Mouse (Mus musculus): ENCODE measurements around the gene Dpm1.

The Dpm1 gene

DNA sequence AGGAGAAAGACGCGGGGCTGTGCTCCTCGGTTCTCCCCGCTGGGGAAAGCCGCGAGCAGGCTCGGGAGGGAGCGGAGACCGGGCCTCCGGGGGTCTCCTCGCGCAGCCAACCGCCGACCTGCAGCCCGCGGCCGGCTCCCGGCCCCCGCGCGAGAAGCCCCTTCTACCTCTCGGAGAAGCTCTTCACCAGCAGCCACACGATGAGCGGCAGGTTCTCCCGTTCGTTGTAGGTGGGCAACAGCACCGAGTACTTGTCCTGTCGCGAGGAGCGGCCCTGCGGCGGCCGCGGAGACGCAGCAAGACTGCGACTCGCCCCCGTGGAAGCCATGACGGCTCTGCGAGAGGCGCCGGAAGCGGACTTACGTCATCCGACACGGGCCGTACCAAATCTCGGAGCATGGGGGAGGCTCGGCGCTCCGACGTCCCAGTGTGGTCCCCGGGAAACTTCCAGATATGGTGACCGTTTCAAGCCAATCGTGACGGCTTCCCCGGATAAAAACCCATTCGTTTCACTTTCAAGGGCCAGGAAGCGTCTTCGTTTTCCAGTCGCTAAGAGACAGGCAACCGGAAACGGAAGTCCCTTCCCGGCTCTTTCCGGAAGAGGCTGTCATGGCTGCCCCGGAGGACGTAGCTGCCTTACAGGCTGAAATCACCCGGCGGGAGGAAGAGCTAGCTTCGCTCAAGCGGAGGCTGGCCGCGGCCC is at the start of gene Dpm1, which contains the start of the genes Gm20716 and Mocs3:
TSS of gene Dpm1 (minus strand) at position 566 of the 703 bp plus-strand sequence.
TSS of gene Gm20716 (minus strand) at position 339 of the 703 bp plus-strand sequence.
TSS of gene Mocs3 (plus strand) at position 597 of the 703 bp plus-strand sequence.
- DNase-seq, result peak; percentile 81

DNA sequence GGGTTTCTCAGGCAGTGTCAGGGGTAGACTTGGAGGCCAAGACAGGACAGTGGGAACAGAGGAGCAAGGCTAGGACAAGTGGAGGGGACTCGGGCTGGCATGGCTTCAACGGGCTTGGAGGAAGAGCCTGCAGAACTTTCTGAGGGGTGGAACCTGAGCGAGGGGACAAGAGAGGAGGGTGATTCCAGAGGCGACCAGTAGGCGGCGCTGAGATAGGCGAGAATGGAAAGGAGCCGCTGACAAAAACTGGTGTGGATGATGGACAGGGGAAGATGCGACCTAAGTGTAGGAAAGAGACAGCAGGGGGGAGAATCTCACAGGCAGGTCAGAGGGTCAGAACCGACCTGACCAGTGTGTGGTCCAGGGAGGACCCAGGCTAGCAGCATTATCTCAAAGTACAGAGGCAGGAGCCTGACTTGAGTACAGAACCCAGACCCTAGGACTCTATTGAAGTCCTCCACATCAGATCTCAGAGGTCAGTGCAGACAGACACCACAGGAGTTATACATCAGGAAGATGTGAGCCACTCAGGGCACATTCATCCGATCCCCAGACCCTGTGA is 44.1 kb upstream of the Dpm1 start:
- DNase-seq, result peak; percentile 74

DNA sequence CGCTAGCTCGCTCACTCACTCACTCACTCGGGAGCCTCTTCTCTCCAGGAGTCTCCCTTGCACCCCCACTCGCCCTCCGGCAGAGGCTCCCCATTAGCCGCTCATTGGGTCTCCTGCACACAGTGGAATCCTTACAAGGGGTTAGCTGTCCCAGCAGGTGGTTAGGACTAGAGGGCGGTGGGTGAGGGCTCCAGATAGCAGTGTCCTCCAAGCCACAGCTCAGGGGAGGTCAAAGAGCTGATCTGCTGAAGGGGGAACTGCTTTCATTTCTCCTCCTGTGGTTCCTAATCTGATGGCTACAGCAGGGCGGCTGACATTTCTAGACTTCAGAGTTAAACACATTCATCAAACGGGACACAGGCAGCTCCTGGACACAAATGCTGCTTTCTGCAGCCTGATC is 43.0 kb upstream of the Dpm1 start:
- no peak for DNase-seq

- DNase-seq, result peak; percentile 27
Measured at GRCm38 (mm10) chr2:168268033-168268432, 37.6 kb upstream of the Dpm1 start.

DNA sequence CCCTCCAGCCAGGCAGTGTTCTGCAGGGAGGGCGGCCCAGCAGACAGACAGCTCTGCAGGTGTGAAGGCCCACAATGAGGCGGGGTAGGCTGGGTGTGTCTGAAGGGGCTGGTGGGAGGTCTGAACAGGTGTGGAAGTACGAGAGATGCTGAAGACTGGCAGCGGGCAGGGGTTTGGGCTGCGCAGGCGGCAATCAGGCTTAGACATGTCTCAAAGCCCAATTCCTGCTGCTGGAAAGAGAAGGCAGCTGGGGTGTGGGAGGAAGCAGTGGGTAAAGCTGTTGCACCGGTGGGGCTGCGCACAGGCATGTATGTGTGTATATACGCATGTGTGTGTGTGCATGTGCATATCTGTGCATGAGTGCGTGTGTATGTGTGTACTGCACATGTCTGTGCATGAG is 30.5 kb upstream of the Dpm1 start:
- no peak for DNase-seq

DNA sequence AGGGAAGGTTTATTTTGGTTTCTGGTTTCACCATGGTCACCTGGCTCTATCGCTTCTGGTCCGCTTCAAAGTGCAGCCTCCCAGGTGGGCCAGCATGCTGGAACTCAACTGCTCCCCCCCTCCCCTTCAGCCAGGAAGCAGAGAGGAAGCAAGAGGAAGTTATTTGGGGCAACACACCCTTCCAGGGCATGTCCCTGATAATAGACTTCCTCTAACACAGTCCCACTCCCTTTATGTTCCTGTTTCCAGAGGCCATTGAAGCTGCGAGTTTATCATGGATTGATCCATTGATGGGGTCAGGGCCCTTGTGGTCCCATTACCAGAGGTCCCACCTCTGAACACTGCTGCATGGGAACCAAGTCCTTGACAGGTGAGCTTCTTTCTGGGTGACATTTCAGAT is 29.7 kb upstream of the Dpm1 start:
- no peak for DNase-seq

DNA sequence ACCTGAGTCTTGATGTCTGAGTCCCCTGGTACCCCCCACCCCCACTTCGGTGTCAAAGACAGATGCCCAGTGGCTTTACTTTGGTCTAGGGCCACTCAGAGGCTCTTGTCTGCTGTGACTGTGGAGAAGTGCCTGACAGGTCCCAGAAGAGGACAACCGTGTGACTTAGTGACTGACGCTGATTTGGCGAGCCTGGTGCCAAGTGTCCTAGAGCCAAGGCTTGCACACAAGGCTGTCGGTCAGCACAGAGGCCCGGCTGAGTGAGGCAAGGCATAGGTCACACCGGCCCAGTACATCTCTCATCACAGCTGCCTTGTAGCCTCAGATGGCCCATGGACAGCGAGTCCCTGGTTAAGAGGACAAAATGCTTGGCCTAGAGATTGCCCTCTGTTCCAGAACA is 28.7 kb upstream of the Dpm1 start:
- DNase-seq, result no peak

DNA sequence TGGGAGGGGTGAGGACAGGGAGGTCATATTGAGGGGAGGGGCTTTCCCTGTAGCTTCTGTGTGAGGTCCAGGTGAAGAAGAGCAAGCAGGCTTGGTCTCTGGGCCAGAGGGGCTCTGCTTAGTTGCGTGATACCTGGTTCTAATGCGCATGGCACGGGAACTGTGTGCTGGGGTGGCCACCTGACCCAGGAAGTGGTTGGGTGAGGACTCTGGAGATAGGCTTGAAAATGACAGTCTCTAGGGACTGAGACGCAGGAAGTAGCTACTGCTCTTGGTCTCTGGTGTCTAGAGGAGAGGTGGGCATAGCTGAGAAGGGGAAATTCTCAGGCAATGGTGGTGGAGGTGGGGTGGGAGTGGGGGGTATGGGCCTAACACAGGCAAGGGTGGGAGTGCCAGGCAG is 26.8 kb upstream of the Dpm1 start:
- DNase-seq, result no peak

DNA sequence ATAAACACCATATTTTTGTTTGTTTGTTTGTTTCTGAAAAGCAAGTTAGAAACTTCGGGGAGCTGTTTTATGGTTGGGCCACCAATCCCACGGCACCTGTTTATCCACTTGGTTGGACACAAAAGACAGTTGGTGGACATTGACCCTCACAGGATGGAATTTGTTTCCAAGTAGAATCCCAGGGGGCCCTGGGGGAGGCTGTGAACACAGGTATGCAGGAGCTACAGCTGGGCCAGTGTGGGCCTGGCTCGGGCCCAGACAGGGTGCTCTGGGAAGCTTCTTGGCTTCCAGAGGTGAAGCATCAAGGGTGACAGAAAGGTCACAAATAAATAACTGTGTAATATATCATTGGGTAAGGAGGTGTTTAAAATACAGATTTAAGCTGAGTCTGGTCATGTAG is 26.1 kb upstream of the Dpm1 start:
- DNase-seq, result no peak

DNA sequence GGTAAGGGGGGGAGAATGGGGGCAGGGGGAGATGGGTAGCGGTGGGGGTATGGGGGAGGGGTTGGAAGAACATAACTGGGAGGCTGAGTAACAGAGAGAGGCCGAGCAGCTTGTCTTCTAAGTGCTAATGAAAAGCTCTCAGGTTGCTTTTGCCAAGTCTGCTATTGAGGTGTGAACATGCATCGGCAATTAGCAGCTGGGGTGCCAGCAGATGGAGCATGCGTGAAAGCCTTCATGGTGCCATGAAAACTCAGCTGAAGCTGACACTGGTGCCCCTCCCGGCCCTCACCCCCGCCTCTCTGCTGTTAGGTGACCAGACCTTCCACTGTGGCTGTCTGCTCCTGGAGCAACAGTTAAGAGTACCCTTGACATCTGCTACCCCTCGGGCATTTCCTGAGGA is 23.4 kb upstream of the Dpm1 start:
- no peak for DNase-seq

- peak; percentile 50 for DNase-seq
Measured at GRCm38 (mm10) chr2:168252639-168253292, 22.4 kb upstream of the Dpm1 start.

- peak; percentile 84 for DNase-seq
Measured at GRCm38 (mm10) chr2:168250270-168250669, 19.9 kb upstream of the Dpm1 start.

DNA sequence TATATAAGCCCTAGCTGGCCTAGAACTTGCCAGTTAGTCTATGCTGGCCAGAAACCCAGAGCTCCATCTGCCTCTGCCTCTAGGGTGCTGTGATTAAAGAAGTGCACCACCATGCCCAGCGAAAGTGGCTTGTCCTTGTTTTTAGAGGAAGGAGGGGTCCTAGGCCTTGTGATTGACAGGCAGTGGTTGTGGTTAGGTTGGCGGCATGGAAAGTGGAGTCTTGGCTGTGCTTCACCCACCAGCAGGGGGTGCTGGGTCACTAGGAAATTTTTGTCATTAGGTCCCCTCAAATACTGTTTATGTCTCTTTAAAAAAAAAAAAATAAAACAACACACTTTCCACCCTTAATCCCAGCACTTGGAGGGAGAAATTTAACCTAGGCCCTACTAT is 18.5 kb upstream of the Dpm1 start:
- peak; percentile 40 for DNase-seq

DNA sequence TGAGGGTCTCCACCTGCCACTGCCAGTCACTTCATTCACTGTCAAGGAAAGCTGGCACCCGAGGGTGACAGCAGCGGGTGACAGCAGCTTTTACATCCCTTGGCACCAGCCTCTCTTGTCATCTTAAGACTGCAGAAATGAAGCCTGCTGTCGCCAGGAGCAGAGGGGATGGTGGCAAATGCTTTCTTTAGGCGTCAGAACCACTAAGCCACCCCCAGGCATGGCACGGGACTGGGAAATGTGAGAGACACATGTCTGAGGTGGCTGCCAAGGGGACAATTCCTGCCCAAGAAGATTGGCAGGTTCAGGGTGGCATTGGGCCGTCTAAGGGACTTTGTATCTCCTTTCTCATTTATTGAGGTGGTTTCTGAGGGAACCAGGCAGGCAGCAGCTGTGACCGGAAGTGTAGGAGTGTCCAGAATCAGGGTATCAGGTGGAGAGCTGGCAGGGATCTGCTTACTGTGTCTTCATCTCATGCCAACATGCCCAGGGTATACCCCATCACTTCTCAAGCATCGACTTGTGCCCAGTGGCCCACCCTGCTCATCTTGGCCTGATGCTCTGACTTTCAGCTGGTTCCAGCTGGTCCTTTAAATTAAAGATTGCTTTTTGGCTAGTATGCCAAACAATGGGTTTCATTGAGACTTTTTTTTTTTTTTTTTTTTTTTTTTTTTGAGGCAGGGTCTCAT is 17.9 kb upstream of the Dpm1 start:
- DNase-seq, result no peak

DNA sequence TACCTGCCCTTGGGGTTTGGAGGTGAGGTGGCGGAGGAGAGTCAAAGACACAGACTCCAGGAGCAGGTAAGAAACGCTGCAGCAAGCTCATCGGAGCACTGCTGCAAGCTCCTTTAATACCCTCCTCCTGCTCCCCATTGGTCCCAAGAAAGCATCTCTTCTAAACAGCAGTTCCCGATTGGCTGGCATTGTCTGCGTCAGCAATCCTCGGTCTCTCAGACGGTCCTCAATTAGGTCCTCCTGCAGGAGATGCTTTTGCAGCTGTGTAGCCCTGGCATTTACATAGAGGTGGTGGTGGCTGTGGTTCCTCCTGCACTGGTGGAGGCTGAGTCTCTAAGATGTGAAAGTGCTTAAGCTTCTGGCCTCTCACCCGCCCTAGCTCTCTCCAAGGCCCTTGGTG is 15.2 kb upstream of the Dpm1 start:
- no peak for DNase-seq

GRCm38 (mm10) chr2:168243278-168243677 is 12.9 kb upstream of the Dpm1 start:
- DNase-seq, result no peak

DNA sequence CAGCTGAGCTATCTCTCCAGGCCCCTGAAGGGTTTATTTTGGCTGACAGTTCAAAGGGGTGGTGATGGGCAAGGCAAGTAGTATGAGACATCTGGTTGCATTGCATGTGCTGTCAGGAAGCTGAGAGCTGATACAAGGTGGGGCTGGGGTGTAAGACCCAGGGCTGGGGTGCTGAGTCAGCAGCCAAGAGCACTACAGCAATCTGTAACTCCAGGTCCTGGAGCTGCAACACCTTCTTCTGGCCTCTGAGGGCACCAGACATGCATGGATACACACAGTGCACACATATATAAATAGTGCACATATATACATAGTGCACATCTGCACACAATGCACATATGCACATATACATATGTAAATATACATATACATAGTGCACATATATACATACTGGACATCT is 12.4 kb upstream of the Dpm1 start:
- no peak for DNase-seq

- no peak for DNase-seq
Measured at GRCm38 (mm10) chr2:168238335-168238734, 7.9 kb upstream of the Dpm1 start.

GRCm38 (mm10) chr2:168233286-168233685 is 2.9 kb upstream of the Dpm1 start:
- no peak for DNase-seq

- peak; percentile 40 for DNase-seq
Measured at GRCm38 (mm10) chr2:168231471-168231829, 1.1 kb upstream of the Dpm1 start.

DNA sequence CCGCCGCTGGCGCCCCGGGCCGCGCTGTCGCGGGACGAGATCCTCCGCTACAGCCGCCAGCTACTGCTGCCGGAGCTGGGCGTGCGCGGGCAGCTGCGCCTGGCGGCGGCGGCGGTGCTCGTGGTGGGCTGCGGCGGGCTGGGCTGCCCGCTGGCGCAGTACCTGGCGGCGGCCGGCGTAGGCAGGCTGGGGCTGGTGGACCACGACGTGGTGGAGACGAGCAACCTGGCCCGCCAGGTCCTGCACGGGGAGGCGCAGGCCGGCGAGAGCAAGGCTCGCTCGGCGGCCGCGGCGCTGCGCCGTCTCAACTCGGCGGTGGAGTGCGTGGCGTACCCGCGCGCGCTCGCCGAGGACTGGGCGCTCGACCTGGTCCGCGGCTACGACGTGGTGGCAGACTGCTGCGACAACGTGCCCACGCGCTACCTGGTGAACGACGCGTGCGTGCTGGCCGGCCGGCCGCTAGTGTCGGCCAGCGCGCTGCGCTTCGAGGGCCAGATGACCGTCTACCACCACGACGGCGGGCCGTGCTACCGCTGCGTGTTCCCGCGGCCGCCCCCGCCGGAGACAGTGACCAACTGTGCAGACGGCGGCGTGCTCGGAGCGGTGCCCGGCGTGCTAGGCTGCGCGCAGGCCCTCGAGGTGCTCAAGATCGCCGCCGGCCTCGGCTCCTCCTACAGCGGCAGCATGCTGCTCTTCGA is 531 bp upstream of the Dpm1 start:
- DNase-seq, result no peak

GRCm38 (mm10) chr2:168229116-168230025 is 1.0 kb downstream of the Dpm1 start:
- no peak for DNase-seq
